Mouse (Mus musculus) left cerebral cortex, postnatal 4 days (tissue): Measurements from ENCODE around the gene Paox. TPM values are rescaled to one million over a fixed set of nuclear protein-coding genes. Genes with fewer than 3 reads are reported as not detected.

Source experiments
- DNase-seq: peaks from one replicate; pipeline ENCODE4 v3.0.0-alpha.2; 2022
- intact Hi-C: fragments of 180-260 bp; cut with DNase I; formaldehyde crosslinking; loops from one replicate; pipeline ENCODE4 v1.15.1; 2025
- total RNA-seq, 2 experiments: library from RNA; stranded (reverse); gene quantifications; 2 replicates each; pipeline ENCODE4 v1.2.3; 2021

Gene Paox
- total RNA-seq = 1 to 10 TPM; 6.1 to 6.8 TPM

DNA sequence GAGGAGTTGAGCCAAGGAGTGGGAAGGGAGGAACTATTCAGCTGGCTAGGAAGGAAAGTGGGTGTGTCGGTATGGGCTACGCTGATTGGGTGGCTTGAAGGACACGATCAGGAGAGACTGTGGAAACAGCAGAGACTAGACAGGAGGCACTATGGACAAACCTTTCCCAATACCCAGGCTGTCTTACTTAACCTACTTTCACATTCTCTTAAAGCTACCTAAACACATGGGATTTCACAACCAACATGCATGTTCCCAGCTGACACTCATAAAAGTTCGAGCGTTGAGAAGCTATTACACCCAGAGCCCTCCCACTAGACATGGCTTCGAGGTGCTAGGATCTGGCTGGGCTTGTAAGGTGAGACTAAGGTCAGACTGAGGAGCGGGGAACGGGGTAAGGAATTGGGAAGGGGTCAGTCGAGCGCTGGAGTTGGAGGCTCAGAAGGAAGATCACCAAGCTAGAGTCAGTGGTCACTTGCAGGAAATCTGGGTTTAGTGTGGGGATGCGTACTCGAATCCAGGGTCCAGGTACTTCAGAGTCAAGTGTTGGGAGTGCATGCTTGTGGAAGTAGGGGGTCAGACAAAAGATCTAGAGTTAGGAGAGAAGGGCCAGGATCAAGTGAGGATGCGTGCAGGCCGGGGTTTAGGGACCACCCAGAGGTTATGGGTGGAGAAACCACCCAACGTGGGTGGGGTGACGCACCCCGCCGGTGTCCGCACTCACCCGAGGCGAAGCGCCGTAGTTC is at the start of gene Paox:
TSS of gene Paox (plus strand) at position 217 of the 746 bp plus-strand sequence.
- intact Hi-C loops = no loop called here
- peak; percentile 24 for DNase-seq

DNA sequence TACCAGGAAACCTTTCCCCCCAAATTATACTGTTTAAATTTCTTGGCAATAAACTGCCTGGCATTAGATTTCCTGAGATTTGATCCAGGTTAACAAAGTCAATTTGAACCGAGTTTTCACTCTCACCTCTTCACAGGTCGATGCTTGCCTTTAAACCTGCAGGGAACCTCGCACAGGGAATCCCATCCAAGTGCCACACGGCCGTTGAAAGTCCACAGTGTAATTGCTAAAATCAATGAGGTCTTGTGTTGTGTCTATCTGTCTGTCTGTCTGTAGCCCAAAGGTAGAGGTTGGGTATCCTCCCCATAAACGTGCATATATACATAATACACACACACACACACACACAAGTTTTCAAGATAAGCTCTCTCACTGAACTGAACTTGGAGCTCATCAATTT is 48.2 kb upstream of the Paox start:
- intact Hi-C loops = no loop called here
- no peak for DNase-seq

GRCm38 (mm10) chr7:140070042-140070711 is 45.4 kb upstream of the Paox start:
- intact Hi-C loops = loop anchor here (10.0 kb wide), 1 partner anchor 755 kb away; the partner anchor contains the start of gene Zfp941
- no peak for DNase-seq

DNA sequence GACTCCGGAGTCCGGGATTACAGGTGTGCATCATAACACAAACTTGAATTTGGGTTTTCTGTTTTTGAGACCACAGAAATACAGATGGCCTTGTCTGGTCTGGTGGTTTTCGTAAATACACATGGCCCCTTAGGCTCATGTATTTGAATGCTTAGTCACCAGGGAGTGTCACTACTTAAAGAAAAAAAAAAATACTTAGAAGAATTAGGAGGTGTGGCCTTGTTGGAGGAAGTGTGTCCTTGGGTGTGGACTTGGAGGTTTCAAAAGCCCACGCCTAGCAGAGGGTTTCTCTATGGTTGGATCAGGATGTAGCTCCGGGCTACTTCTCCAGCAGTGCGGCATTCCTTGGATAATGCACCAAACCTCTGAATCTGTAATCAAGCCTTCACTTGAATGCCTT is 37.9 kb upstream of the Paox start:
- no peak for DNase-seq
- intact Hi-C loops = loop anchor here (5.0 to 10.0 kb wide), 2 partner anchors 747 to 805 kb away; partner anchors contain the start of genes Psmd13, Sirt3 and Zfp941

DNA sequence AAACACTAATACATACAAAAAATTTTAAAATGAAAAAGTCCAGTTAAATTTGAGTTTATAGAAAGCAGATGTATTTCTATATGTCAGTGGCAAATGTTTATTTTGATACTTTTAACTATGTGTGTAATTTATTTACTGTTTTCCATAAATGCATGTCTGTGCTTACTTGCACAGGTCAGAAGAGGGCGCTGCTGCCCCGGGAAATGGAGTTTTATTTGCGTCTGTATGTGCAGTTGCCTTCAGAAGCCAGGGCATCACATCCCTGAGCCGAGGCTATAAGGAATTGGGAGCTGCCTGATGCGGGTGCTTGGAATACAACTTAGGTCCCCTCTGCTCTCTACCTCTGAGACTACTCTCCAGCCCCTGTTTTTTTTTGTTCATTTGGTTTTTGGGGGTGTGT is 36.9 kb upstream of the Paox start:
- peak; percentile 76 for DNase-seq

GRCm38 (mm10) chr7:140080503-140081156 is 35.0 kb upstream of the Paox start:
- peak; percentile 87 for DNase-seq
- intact Hi-C loops = no loop called here

More for the DNA sequence above, 36.9 kb upstream of the Paox start:
- intact Hi-C loops = loop anchor here (5.0 to 10.0 kb wide), 2 partner anchors 746 to 804 kb away; partner anchors contain the start of genes Psmd13, Sirt3 and Zfp941

DNA sequence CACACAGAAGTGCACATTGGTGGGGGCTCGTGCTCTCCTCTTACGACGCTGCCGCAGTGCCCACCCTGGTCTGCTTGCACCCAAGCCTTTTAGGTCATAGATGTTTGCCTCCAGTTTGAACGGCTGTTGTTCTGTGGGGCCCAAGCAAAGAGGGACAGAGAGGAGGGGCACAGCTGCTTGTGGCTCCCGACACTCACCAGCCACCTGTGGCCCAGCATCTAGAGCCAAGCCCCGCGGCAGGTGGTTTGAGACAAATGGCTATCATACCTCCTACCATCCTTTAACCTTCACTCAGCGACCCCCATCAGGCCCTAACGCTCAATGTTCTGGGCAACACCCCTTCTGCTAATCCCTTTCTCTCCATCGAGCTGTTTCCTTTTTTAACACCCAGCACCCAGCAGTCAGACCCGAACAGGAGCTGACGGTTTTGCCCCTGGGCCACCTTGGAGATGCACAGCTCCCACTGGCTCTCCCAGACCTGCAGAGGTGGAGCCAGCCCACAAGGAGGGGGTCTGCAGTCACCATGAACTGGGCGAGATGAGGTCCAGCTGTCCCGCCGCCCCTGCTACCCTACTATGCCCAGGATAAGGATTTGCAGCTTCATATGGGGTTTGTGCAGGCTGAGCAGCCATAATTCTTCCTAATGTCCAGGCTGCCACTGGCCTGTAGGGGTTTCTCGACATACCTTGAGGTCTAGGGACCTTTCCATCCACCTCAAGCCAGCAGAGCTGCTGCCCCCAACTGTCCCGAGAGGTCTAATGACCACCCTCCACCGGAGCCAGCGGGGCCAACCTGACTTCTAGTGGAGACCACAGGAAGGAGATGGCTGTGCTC is 34.0 kb upstream of the Paox start:
- peak; percentile 39 for DNase-seq
- intact Hi-C loops = no loop called here

GRCm38 (mm10) chr7:140082242-140082678 is 33.3 kb upstream of the Paox start, which contains the start of gene Caly:
Gene Caly (minus strand): TSS chr7:140082548.
- intact Hi-C loops = no loop called here
- peak; percentile 92 for DNase-seq

- intact Hi-C loops = no loop called here
- no peak for DNase-seq
Observed at GRCm38 (mm10) chr7:140090601-140091000, 25.0 kb upstream of the Paox start.

DNA sequence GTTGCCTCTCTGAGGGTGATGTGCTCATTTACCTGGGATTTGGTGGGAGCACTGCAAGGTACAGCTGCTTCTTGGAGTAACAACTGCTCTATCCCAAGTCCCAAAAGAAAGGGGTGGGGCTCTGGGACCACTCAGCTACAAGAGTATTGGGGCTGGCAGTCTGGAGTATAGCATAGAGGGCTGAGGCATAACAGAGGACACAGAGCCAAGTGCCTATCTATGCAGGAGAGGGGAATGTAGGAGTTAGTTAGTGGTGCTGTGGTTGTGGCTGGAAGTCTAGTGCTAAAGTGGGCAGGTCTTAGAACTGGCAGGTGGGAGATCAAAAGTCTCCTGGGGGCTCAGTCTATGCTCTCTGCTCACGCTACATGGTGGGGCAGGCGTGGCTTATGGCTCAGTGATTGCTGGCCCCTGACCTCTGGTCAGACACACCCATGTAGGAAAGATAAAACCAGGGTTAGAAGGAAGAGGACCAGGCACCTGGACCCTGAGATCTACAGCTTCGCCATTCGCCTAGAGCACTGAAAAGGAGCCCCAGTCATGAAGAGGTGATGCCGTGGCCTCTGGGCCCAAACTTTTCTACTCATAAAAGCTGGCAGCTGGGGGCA is 22.6 kb upstream of the Paox start, which contains the start of gene Prap1:
TSS of gene Prap1 (plus strand) at position 472 of the 605 bp plus-strand sequence.
- intact Hi-C loops = no loop called here

GRCm38 (mm10) chr7:140094954-140095353 is 20.6 kb upstream of the Paox start:
- intact Hi-C loops = no loop called here
- DNase-seq = no peak

More for the DNA sequence above, 22.6 kb upstream of the Paox start, which contains the start of gene Prap1:
- no peak for DNase-seq

DNA sequence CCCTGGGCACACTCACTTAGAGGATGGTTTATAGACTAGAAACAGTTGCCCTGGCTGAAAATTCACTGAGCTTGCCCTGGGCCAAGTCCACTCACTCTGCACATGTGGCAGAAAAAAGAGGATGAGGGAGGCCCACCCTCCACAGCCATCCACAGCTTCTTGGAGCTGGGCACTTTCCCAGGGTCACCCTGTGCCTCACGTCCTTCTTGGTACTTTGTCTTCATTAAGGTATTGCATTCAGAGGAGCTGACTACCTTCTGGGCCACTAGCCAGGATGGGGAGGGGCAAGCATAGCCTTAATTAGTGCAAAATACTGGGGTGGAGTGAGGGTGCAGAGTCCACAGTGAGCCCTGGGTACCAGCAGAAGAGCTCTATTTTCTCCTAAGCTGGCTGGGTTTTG is 20.0 kb upstream of the Paox start:
- DNase-seq = no peak
- intact Hi-C loops = no loop called here

DNA sequence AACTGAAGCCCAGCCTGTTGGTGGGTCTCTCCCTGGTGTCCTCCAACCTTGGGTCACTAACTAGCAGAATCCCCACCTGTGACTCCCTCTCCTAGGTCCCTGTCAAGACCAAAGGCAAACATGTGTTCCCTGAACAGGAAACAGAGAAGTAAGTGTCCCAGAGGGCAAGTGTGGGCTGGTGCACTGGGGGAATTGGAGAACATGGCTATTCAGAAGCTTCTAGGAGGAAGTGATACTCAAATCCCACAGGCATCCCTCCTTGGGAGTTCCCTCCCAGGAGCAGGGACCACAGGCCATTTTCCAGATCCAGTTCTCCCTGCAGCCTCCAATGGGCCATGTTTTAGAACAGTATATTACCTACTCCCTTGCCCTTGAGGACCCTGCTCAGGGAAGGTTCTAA is 19.5 kb upstream of the Paox start:
- no peak for DNase-seq
- intact Hi-C loops = no loop called here

GRCm38 (mm10) chr7:140098466-140098865 is 17.1 kb upstream of the Paox start:
- no peak for DNase-seq
- intact Hi-C loops = no loop called here

GRCm38 (mm10) chr7:140101498-140101897 is 14.1 kb upstream of the Paox start:
- DNase-seq = no peak
- intact Hi-C loops = no loop called here

- intact Hi-C loops = no loop called here
- DNase-seq = peak; percentile 71
Observed at GRCm38 (mm10) chr7:140101993-140102860, 13.4 kb upstream of the Paox start, which contains the start of gene Fuom. Gene Fuom (minus strand): TSS chr7:140102441.

- intact Hi-C loops = no loop called here
- DNase-seq = no peak
Observed at GRCm38 (mm10) chr7:140104009-140104408, 11.6 kb upstream of the Paox start.

- intact Hi-C loops = no loop called here
- DNase-seq = no peak
Observed at GRCm38 (mm10) chr7:140111943-140112342, 3.7 kb upstream of the Paox start.
